Mouse (Mus musculus): ENCODE data around the gene Pds5a. TPM values are rescaled to one million over a fixed set of nuclear protein-coding genes. Genes with fewer than 3 reads are reported as not detected.
"Not testable (repeated sequence)": the region's sequence is repeated elsewhere in the genome, so short reads cannot be mapped to it uniquely, and the experiment has no call there.

Gene Pds5a
- 53.7 and 57.2 TPM in 2 replicates for polyA plus RNA-seq (2012; rRNA removed)

DNA sequence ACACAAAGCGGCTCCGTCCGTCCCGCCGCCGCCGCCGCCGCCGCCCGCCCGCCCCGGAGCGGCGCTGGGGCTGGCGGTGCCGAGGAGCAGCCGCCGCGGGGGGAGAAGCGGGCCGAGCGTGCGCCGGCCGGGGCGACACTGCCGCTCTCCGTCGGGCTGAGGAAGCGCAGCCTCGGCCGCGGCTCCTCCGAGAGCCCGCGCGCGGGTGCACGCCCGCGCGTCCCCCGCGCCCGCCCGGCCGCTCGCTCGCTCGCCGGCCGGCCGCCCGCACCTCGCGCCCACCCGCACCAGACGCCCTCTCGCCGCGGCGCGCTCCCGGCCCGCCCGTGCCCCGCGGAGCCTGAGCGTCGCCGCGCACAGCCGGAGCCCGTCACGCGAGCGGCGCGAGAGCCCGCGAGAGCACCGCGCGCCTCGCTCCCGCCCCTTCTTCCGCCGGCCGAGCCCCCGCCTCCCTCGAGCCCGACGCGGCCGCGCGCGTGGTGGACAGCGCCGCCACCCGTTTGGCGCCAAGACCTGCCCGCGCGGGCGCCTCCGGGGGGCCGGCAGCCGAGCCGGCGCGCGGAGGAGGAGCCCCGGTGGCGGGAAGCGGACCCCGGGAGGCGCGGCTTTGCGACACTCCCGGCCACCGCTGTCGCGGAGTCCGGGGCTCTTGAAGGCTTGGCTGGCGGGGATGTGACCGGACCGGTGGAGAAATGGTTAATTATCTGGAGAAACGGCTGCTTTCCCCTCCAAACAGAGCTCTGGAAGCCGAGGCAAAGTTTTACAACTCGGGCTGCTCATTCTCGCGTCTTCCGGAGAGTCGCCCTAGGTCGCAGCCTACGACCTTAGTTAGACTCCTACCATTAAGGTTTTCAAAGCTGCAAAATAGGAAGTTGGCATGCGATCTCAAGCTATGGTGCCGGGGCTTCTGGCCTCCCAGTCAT lies at the start of gene Pds5a:
Pds5a (minus strand) TSS at position 438 of the 923 bp plus-strand sequence.
- H3K4me1 ChIP-seq (ENCODE audit: control insufficient read depth, insufficient read depth, low read length): peaks cover 4% of the 10 kb centered on the region
- peak within 1 kb of the TSS; percentile 89 for H3K4me3 ChIP-seq (ENCODE audit: insufficient read depth, low read length)
- peak within 1 kb of the TSS; percentile 88 for H3K27ac ChIP-seq (ENCODE audit: insufficient read depth, low read length)
- TF ChIP-seq POLR2A (IDR thresholded peaks at IDR 0.05; ENCODE audit: extremely low read depth, insufficient read depth, low read length) (no peak), CTCF (IDR thresholded peaks at IDR 0.05; ENCODE audit: extremely low read depth, insufficient read depth, low read length) (0 out of 2 replicates have a peak, but pooled peaks have one; percentile 15)

DNA sequence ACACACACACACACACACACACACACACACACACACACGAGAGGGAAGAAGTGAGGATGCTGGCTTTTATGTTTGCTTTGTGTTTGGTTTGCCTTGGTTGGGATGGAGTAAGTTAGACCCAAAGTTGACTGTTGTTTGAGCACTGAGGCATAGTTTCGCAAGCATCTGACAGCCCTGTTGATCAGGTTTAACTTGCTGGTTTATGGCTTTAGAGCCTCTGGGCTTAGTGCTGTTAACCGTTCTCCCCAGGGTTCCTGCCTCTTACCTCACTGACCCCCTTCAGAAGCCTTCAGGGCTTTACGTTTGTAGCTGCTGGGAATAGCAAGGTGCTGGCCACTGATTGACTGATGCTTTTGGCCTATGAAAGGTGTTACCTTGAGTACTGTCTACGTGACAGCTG lies 48.8 kb upstream of the Pds5a start:
- Histone ChIP-seq H3K27ac (ENCODE audit: insufficient read depth, low read length) (no peak overlapping the region), H3K4me1 (ENCODE audit: control insufficient read depth, insufficient read depth, low read length) (no peaks in the 10 kb centered on the region), H3K4me3 (ENCODE audit: insufficient read depth, low read length) (no peak overlapping the region)
- no peak for TF ChIP-seq CTCF (IDR thresholded peaks at IDR 0.05; ENCODE audit: extremely low read depth, insufficient read depth, low read length)
- TF ChIP-seq POLR2A (IDR thresholded peaks at IDR 0.05; ENCODE audit: extremely low read depth, insufficient read depth, low read length): no peak

DNA sequence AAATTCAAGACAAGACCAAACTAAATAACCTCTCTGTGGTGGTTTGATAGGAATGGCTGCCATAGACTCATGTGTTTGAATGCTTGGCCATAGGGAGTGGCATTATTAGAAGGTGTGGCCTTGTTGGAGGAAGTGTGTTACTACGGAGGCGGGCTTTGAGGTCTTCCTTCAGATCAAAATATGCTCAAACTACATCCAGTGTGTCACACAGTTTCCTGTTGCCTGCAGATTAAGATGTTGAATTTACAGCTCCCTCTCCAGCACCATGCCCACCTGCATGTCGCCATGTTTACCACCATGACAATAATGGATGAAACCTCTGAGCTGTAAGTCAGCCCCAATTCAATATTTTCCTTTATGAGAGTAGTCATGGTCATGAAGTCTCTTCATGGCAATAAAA lies 41.3 kb upstream of the Pds5a start:
- no peak overlapping the region for H3K27ac ChIP-seq (ENCODE audit: insufficient read depth, low read length)
- no peak overlapping the region for H3K4me3 ChIP-seq (ENCODE audit: insufficient read depth, low read length)
- TF ChIP-seq CTCF (IDR thresholded peaks at IDR 0.05; ENCODE audit: extremely low read depth, insufficient read depth, low read length) (no peak), POLR2A (IDR thresholded peaks at IDR 0.05; ENCODE audit: extremely low read depth, insufficient read depth, low read length) (no peak)
- no peaks in the 10 kb centered on the region for H3K4me1 ChIP-seq (ENCODE audit: control insufficient read depth, insufficient read depth, low read length)

DNA sequence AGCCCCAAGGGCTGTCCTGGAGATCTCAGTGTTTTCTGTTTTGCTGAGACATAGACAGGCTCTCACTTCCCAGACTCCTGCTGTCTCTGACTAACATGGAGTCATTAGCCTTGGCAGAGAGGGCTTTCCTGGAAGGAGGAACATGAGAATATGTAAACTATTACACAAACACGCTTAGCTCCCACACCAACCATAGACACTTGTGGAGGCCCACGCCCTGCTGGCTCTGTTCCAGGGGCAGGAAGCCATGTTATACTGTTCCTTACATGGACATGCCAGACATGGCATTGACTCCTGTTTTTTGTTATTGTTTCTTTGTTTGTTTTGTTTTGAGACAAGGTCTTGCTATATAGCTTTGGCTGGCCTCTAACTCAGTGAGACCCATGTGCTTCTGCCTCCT lies 37.5 kb upstream of the Pds5a start:
- TF ChIP-seq CTCF (IDR thresholded peaks at IDR 0.05; ENCODE audit: extremely low read depth, insufficient read depth, low read length) (no peak), POLR2A (IDR thresholded peaks at IDR 0.05; ENCODE audit: extremely low read depth, insufficient read depth, low read length) (no peak)
- Histone ChIP-seq H3K4me3 (ENCODE audit: insufficient read depth, low read length) (no peak overlapping the region), H3K27ac (ENCODE audit: insufficient read depth, low read length) (no peak overlapping the region), H3K4me1 (ENCODE audit: control insufficient read depth, insufficient read depth, low read length) (no peaks in the 10 kb centered on the region)

GRCm38 (mm10) chr5:65731173-65732007 lies 33.3 kb upstream of the Pds5a start:
- TF ChIP-seq POLR2A (IDR thresholded peaks at IDR 0.05; ENCODE audit: extremely low read depth, insufficient read depth, low read length): no peak
- TF ChIP-seq CTCF (IDR thresholded peaks at IDR 0.05; ENCODE audit: extremely low read depth, insufficient read depth, low read length): no peak
- Histone ChIP-seq H3K4me3 (ENCODE audit: insufficient read depth, low read length) (no peak overlapping the region), H3K4me1 (ENCODE audit: control insufficient read depth, insufficient read depth, low read length) (no peaks in the 10 kb centered on the region), H3K27ac (ENCODE audit: insufficient read depth, low read length) (no peak overlapping the region)

DNA sequence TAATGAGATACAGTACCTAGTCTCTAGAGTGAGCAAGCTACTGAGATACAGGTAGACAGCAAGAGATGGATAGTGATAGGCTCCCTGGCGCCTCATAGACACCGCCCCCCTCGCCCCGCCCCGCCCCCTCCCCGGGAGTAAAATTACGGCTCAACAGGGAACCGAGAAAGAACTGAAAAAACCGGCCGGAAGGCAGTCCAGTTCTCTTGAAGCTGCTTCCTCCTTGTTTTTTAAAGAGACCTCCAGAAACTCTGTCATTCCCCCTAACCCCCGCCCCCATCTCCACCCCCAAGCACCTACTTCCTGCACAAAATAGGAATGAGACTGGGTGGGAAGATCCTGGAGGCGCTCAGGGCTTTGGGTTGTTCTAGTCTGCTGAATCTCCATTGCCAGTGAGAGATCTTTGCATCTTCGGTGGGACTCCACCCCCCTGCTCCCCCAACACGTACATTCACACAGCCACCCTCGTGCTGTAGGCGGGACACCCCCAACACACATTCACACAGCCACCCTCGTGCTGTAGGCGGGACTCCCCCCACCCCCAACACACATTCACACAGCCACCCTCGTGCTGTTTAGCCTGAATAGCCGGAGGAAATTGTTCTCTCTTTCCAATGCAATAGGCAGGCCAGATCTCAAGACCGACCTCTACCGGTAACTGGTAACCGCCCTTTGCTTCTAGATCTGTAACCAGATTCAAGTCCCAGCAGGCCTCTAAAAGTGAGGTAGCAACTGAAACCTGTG lies 26.4 kb upstream of the Pds5a start:
- Histone ChIP-seq H3K27ac (ENCODE audit: insufficient read depth, low read length) (no peak overlapping the region), H3K4me1 (ENCODE audit: control insufficient read depth, insufficient read depth, low read length) (no peaks in the 10 kb centered on the region)

DNA sequence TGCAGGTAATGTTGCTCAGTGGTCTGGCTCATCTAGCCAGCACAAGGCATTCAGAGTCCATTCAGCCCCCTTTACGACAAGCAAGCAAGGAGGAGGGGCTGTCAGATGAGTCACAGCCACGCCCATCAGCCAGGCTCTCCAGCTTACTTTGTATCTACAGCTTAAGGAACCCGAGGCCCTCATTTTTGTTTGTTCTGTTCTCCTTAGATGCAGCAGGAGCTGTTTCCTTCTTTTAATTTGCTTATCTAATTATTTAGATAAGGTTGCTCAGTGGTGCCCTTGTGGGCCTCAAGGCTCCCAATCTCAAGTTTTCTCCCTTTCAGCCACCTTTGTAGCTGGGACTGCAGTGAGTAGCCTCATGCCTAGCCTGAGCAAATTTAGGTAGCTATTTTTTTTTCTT lies 20.3 kb upstream of the Pds5a start:
- TF ChIP-seq POLR2A (IDR thresholded peaks at IDR 0.05; ENCODE audit: extremely low read depth, insufficient read depth, low read length) (no peak), CTCF (IDR thresholded peaks at IDR 0.05; ENCODE audit: extremely low read depth, insufficient read depth, low read length) (no peak)
- no peaks in the 10 kb centered on the region for H3K4me1 ChIP-seq (ENCODE audit: control insufficient read depth, insufficient read depth, low read length)
- H3K27ac ChIP-seq (ENCODE audit: insufficient read depth, low read length): no peak overlapping the region
- no peak overlapping the region for H3K4me3 ChIP-seq (ENCODE audit: insufficient read depth, low read length)

More for the DNA sequence above, 26.4 kb upstream of the Pds5a start:
- TF ChIP-seq CTCF (IDR thresholded peaks at IDR 0.05; ENCODE audit: extremely low read depth, insufficient read depth, low read length) (peak; percentile 30), POLR2A (IDR thresholded peaks at IDR 0.05; ENCODE audit: extremely low read depth, insufficient read depth, low read length) (no peak)
- peak overlapping the region; percentile 31 for H3K4me3 ChIP-seq (ENCODE audit: insufficient read depth, low read length)

GRCm38 (mm10) chr5:65717903-65718211 lies 19.8 kb upstream of the Pds5a start:
- not testable (repeated sequence) for H3K27ac ChIP-seq (ENCODE audit: insufficient read depth, low read length); H3K4me3 ChIP-seq (ENCODE audit: insufficient read depth, low read length); H3K4me1 ChIP-seq (ENCODE audit: control insufficient read depth, insufficient read depth, low read length)
